ENCODE assay signal across 29 mouse cellular contexts in genomic region chr6:33264388-33264787, GRCm38 (mm10). TPM values are rescaled to one million over a fixed set of nuclear protein-coding genes. Genes with fewer than 3 reads are reported as not detected.
A peak's percentile ranks its signal among the peaks of the same experiment; 100 is the strongest.
DNase-seq lines count a peak whose midpoint lies in the region; ATAC-seq and TF ChIP-seq lines count a peak whose summit lies in the region.
"Had no signal": no experiment of that assay in that cellular context is flagged by ENCODE, and none has a peak within 500 bp of the region (broad histone marks: within the 10 kb centered on the region; RNA-seq: fewer than 3 reads in every experiment).

No protein-coding gene starts in this region.

- H3K4me1 ChIP-seq in lung, embryonic 14.5 days (ENCODE audit: insufficient read depth): peaks cover 16% of the 10 kb centered on the region
- H3K4me1 ChIP-seq: forebrain, embryonic 12.5 days; hindbrain, embryonic 10.5 days had no signal

- no peak for TF ChIP-seq CTCF in lung, embryonic 14.5 days (IDR thresholded peaks at IDR 0.05; ENCODE audit: low read depth)

- H3K36me3 ChIP-seq in lung, embryonic 14.5 days (ENCODE audit: insufficient read depth): 0 out of 2 replicates have a peak, but pooled peaks cover 20% of the 10 kb centered on the region

- H3K27me3 ChIP-seq in lung, embryonic 14.5 days (ENCODE audit: insufficient read depth, low read length): no peaks in the 10 kb centered on the region
- H3K27me3 ChIP-seq: embryonic facial prominence, embryonic 13.5 days; forebrain, embryonic 12.5 days; forebrain, embryonic 15.5 days; heart, embryonic 15.5 days; hindbrain, embryonic 13.5 days had no signal

- ATAC-seq in lung, embryonic 14.5 days (ENCODE audit: insufficient read depth): no peak; the same call in 1 of the 2 replicates
- ATAC-seq: CD4-positive, CD25-positive, alpha-beta regulatory T cell, adult 4 months; forebrain, embryonic 15.5 days; hindbrain, embryonic 16.5 days had no signal

- no peaks in the 10 kb centered on the region for H3K9me3 ChIP-seq in lung, embryonic 14.5 days (ENCODE audit: low read depth, low read length)
- H3K9me3 ChIP-seq: embryonic facial prominence, embryonic 10.5 days; embryonic facial prominence, embryonic 13.5 days; forebrain, embryonic 12.5 days; forebrain, embryonic 15.5 days; heart, embryonic 15.5 days; hindbrain, embryonic 10.5 days; hindbrain, embryonic 13.5 days had no signal

- H3K4me2 ChIP-seq in lung, embryonic 14.5 days: no peak overlapping the region
- H3K4me2 ChIP-seq: embryonic facial prominence, embryonic 13.5 days; forebrain, embryonic 12.5 days; forebrain, embryonic 15.5 days; heart, embryonic 11.5 days; heart, embryonic 15.5 days; hindbrain, embryonic 13.5 days had no signal

- no peak overlapping the region for H3K4me3 ChIP-seq in lung, embryonic 14.5 days (ENCODE audit: low read depth, low read length)
- H3K4me3 ChIP-seq: embryonic facial prominence, embryonic 10.5 days; embryonic facial prominence, embryonic 13.5 days; erythroblast, embryonic 14.5 days; forebrain, embryonic 12.5 days; forebrain, embryonic 15.5 days; heart, adult 2 months; heart, embryonic 15.5 days; hindbrain, embryonic 10.5 days; hindbrain, embryonic 13.5 days had no signal

- no peak overlapping the region for H3K9ac ChIP-seq in lung, embryonic 14.5 days
- H3K9ac ChIP-seq: embryonic facial prominence, embryonic 13.5 days; forebrain, embryonic 12.5 days; forebrain, embryonic 15.5 days; heart, embryonic 15.5 days; hindbrain, embryonic 13.5 days had no signal

- DNase-seq in lung, embryonic 14.5 days: peak; percentile 75
- no peak for DNase-seq in lung, postnatal 14 days
- DNase-seq in lung, postnatal 10 days: peak; percentile 11
- DNase-seq in lung, postnatal 4 days: no peak
- peak; percentile 31 for DNase-seq in lung, postnatal 36 days
- no peak for DNase-seq in adrenal gland, postnatal 25 days
- DNase-seq: adrenal gland, adult 2 months; adrenal gland, postnatal 14 days; cerebellum, adult 11-12 months; cerebellum, adult 8-10 months; cerebellum, postnatal 10 days; cerebellum, postnatal 36 days; embryo, embryonic 11 days; gastrocnemius, postnatal 10 days; gastrocnemius, postnatal 36 days; heart, adult 2 months; heart, postnatal 10 days; heart, postnatal 36 days had no signal

- WGBS in lung, embryonic 14.5 days: 51% methylated on average over 2 of the region's 2 CpGs

- H3K27ac ChIP-seq in lung, embryonic 14.5 days (ENCODE audit: low read depth): no peak overlapping the region
- H3K27ac ChIP-seq: embryonic facial prominence, embryonic 10.5 days; embryonic facial prominence, embryonic 13.5 days; forebrain, embryonic 12.5 days; forebrain, embryonic 15.5 days; heart, adult 2 months; heart, embryonic 15.5 days; hindbrain, embryonic 10.5 days had no signal

RNA-seq across cellular contexts. Expression of gene Exoc4, which starts 15.5 kb away (rescaled TPM):
- polyA plus RNA-seq in lung, embryonic 14.5 days (2014; fragmentation: Nextera tagmentation; extraction: Ambion mirVana): 27.3 and 33.1 TPM in 2 replicates
- 50.9 and 53.6 TPM in 2 replicates for total RNA-seq in adrenal gland, postnatal 25 days (2021)

Comparison
In these comparisons a context has a peak if more than half of its experiments do, and no peak if none do; other contexts are left out.
1. DNase-seq: peak in lung, embryonic 14.5 days (single experiment), lung, postnatal 10 days (single experiment) and lung, postnatal 36 days (single experiment); none in lung, postnatal 14 days (single experiment), lung, postnatal 4 days (0 of 2) and adrenal gland, postnatal 25 days (single experiment).